Mouse (Mus musculus): ENCODE results near the gene Myl12a. TPM values are rescaled to one million over a fixed set of nuclear protein-coding genes. Genes with fewer than 3 reads are reported as not detected.

Gene Myl12a
- polyA plus RNA-seq, 3 experiments from 2014 or later, result 630 to 948 (median 795) TPM

Other genes starting within 250 kb of the Myl12a start
- gene Tgif1, start 149.3 kb downstream of the Myl12a start, polyA plus RNA-seq (2017; shearing (Covaris generic)), result 10 to 100 TPM; 44.9 to 73.0 (median 47.1) TPM
- under 1 TPM in 1 of 3 experiments, not detected in 2; 0.34 TPM for gene Myom1, start 245 bp downstream of the Myl12a start, polyA plus RNA-seq (2017; shearing (Covaris generic))
- gene Lpin2, start 179.7 kb upstream of the Myl12a start, polyA plus RNA-seq (2017; shearing (Covaris generic)), result 10 to 100 TPM; 20.6 to 36.6 (median 30.0) TPM